Mouse (Mus musculus) lung, adult 2 months (tissue): ENCODE measurements around the gene Ube2j1.

Experiments used
- CTCF ChIP-seq: fragments of 200-500 bp; IDR thresholded peaks from 2 replicates; pipeline ENCODE4 v1.5.1; 2011; ENCODE audit warnings: mild to moderate bottlenecking, low read length, control low read depth; ENCODE audit not compliant: insufficient read depth
- POLR2A ChIP-seq: fragments of 200-500 bp; IDR thresholded peaks from 2 replicates; pipeline ENCODE4 v1.6.1; 2011; ENCODE audit warnings: low read depth, mild to moderate bottlenecking, control low read depth, low read length, borderline replicate concordance; ENCODE audit errors: extremely low read depth

DNA sequence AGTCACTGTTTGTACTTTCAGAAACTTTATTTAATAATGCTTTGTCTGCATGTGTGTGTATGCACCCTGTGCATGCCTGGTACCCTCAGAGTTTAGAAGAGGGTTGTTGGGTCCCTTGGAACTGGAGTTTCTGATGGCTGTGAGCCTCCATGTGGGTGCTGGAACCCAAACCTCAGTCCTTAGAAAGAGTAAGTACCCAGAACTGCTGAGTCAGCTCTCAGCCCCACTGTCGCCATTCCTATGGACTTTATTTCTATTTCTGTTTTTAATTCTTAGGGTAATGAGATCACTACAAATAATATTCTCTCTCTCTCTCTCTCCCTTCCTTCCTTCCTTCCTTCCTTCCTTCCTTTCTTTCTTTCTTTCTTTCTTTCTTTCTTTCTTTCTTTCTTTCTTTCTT, 21.1 kb upstream of the Ube2j1 start:
- TF ChIP-seq POLR2A (no peak), CTCF (no peak)
